ENCODE assay signal across 10 mouse cellular contexts in genomic region chr8:26273415-26273760, GRCm38 (mm10).
DNase-seq lines count a peak whose midpoint lies in the region; ATAC-seq and TF ChIP-seq lines count a peak whose summit lies in the region.
"Had no signal": no experiment of that assay in that cellular context is flagged by ENCODE, and none has a peak within 500 bp of the region (broad histone marks: within the 10 kb centered on the region; RNA-seq: fewer than 3 reads in every experiment).

No protein-coding gene starts in this region.

- DNase-seq in lung, postnatal 25 days (ENCODE audit: low spot score) = no peak
- DNase-seq in forelimb bud, embryonic 11.5 days (ENCODE audit: low read depth, low spot score) = peak; percentile 54
- peak; percentile 87 for DNase-seq in retina, postnatal 1 day
- DNase-seq in thymus, adult 2 months = no peak
- DNase-seq in kidney, adult 11 months = no peak
- DNase-seq in left cerebral cortex, adult 18-20 months (ENCODE audit: low spot score in 2 of 2) = no peak
- DNase-seq: cerebellum, postnatal 36 days had no signal

- H3K9me3 ChIP-seq in lung, embryonic 16.5 days (ENCODE audit: control insufficient read depth, low read length) = no peaks in the 10 kb centered on the region
- H3K9me3 ChIP-seq in limb, embryonic 13.5 days = no peaks in the 10 kb centered on the region

- ATAC-seq in lung, embryonic 16.5 days (ENCODE audit: low read depth) = no peak
- ATAC-seq in limb, embryonic 13.5 days (ENCODE audit: low FRiP score, low read depth) = peak; percentile 12; the same call in 1 of the 2 replicates

- H3K9ac ChIP-seq in lung, embryonic 16.5 days (ENCODE audit: low read length) = no peak overlapping the region
- no peak overlapping the region; the same call in 1 of the 2 replicates for H3K9ac ChIP-seq in limb, embryonic 13.5 days

- TF ChIP-seq CTCF in thymus, adult 2 months (IDR thresholded peaks at IDR 0.05; ENCODE audit: borderline replicate concordance, control insufficient read depth, extremely low read depth, insufficient read depth, low read length, poor library complexity) = no peak

- 0 out of 2 replicates have a peak overlapping the region, but pooled peaks have one; percentile 11 for H3K4me3 ChIP-seq in lung, embryonic 16.5 days (ENCODE audit: low read length)
- peak overlapping the region; percentile 10; the same call in 1 of the 2 replicates for H3K4me3 ChIP-seq in limb, embryonic 13.5 days
- H3K4me3 ChIP-seq in thymus, adult 2 months (ENCODE audit: control insufficient read depth, insufficient read depth, low read length) = no peak overlapping the region

- no peak for TF ChIP-seq POLR2A in thymus, adult 2 months (IDR thresholded peaks at IDR 0.05; ENCODE audit: control insufficient read depth, extremely low read depth, insufficient read depth, low read length, poor library complexity)

- peak overlapping the region; percentile 12; the same call in 1 of the 2 replicates for H3K4me2 ChIP-seq in lung, embryonic 16.5 days (ENCODE audit: low read depth, low read length)
- H3K4me2 ChIP-seq in limb, embryonic 13.5 days (replicated peaks) = peak overlapping the region; percentile 51

- 4% methylated on average over 12 of the region's 12 CpGs for WGBS in lung, embryonic 16.5 days
- 4% methylated on average over 12 of the region's 12 CpGs for WGBS in limb, embryonic 13.5 days
- 4% methylated on average over 12 of the region's 12 CpGs for WGBS in thymus, adult 2 months

- H3K4me1 ChIP-seq in lung, embryonic 16.5 days (replicated peaks; ENCODE audit: control insufficient read depth, insufficient read depth, low read length) = no peaks in the 10 kb centered on the region
- H3K4me1 ChIP-seq in limb, embryonic 13.5 days = peaks cover 39% of the 10 kb centered on the region
- H3K4me1 ChIP-seq in thymus, adult 2 months (replicated peaks; ENCODE audit: control insufficient read depth, insufficient read depth, low read length) = no peaks in the 10 kb centered on the region

- peaks cover 10% of the 10 kb centered on the region; the same call in 1 of the 2 replicates for H3K27me3 ChIP-seq in lung, embryonic 16.5 days (ENCODE audit: control insufficient read depth, insufficient read depth, low read depth, low read length)
- peaks cover 12% of the 10 kb centered on the region; the same call in 1 of the 2 replicates for H3K27me3 ChIP-seq in limb, embryonic 13.5 days
- H3K27me3 ChIP-seq in thymus, adult 2 months (ENCODE audit: control insufficient read depth, insufficient read depth, low read length) = no peaks in the 10 kb centered on the region

- no peaks in the 10 kb centered on the region for H3K36me3 ChIP-seq in lung, embryonic 16.5 days (ENCODE audit: control insufficient read depth, insufficient read depth, low read length)
- no peaks in the 10 kb centered on the region for H3K36me3 ChIP-seq in limb, embryonic 13.5 days
- no peaks in the 10 kb centered on the region for H3K36me3 ChIP-seq in thymus, adult 2 months (ENCODE audit: control insufficient read depth, insufficient read depth, low read length)
- H3K36me3 ChIP-seq: G1E had no signal

- no peak overlapping the region for H3K27ac ChIP-seq in lung, embryonic 16.5 days (ENCODE audit: low read length)
- no peak overlapping the region for H3K27ac ChIP-seq in limb, embryonic 13.5 days
- H3K27ac ChIP-seq in thymus, adult 2 months (ENCODE audit: control insufficient read depth, insufficient read depth, low read length) = no peak overlapping the region

Comparison
In these comparisons a context has a peak if more than half of its experiments do, and no peak if none do; other contexts are left out.
1. DNase-seq: peak in forelimb bud, embryonic 11.5 days (single experiment) and retina, postnatal 1 day (single experiment); none in lung, postnatal 25 days (single experiment), thymus, adult 2 months (single experiment), kidney, adult 11 months (single experiment) and left cerebral cortex, adult 18-20 months (0 of 2).